In the genomic region with DNA sequence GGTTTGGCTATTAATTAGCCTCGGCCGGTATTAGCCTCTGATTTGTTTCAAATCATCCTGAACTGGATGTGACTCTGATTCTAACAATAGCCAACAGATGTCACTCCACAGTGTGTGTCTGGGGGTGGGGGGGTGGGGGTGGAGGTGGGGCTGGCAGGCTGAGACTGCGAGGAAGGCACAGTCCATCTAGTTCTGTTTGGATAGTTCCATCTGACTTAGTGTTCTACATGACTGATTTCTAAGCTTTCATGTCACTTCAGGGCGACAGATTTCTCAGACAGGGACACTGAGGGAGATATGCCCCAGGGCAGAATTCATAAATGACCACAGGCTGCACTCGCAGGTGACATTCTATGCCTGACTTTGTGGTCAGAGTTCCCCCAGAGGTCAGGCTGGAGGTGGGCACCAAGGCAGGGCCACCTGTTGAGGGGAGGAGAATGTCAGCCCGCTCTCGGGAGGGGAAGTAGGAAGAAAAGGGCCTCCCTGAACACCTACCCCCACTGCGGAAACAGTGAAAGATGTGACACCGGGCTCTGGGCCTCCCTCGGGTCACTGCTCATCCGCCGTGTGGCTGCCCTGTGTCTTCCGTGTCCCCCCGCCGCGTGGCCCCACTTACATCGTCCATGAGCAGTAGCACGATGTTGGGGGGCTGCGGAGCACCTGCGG, we compare ENCODE assay signal across 7 mouse cellular contexts. TPM values are rescaled to one million over a fixed set of nuclear protein-coding genes. Genes with fewer than 3 reads are reported as not detected.
DNase-seq lines count a peak whose midpoint lies in the region; ATAC-seq and TF ChIP-seq lines count a peak whose summit lies in the region.

No protein-coding gene starts in this region.

- H3K4me2 ChIP-seq in embryonic facial prominence, embryonic 14.5 days (ENCODE audit: low read depth, low read length) = peak overlapping the region; percentile 91
- peak overlapping the region; percentile 92 for H3K4me2 ChIP-seq in intestine, postnatal 0 days (replicated peaks; ENCODE audit: low read depth)

- H3K9me3 ChIP-seq in embryonic facial prominence, embryonic 14.5 days (ENCODE audit: control insufficient read depth, low read length) = no peaks in the 10 kb centered on the region
- no peaks in the 10 kb centered on the region for H3K9me3 ChIP-seq in intestine, postnatal 0 days (ENCODE audit: control insufficient read depth)

- no peaks in the 10 kb centered on the region for H3K27me3 ChIP-seq in embryonic facial prominence, embryonic 14.5 days (replicated peaks; ENCODE audit: control insufficient read depth, insufficient read depth, low read length)
- H3K27me3 ChIP-seq in intestine, postnatal 0 days (replicated peaks; ENCODE audit: control insufficient read depth, insufficient read depth, low read length) = no peaks in the 10 kb centered on the region

- WGBS in embryonic facial prominence, embryonic 14.5 days = 2% methylated on average over 19 of the region's 20 CpGs
- WGBS in intestine, postnatal 0 days = 4% methylated on average over 20 of the region's 20 CpGs

- peak; percentile 6; the same call in 1 of the 2 replicates for ATAC-seq in embryonic facial prominence, embryonic 14.5 days (ENCODE audit: low read depth)
- ATAC-seq in intestine, postnatal 0 days = peak; percentile 47; the same call in 1 of the 2 replicates
- ATAC-seq in monocyte, adult 5-6 weeks (replicated peaks; ENCODE audit: insufficient number of reproducible peaks, low FRiP score, low TSS enrichment, poor library complexity, severe bottlenecking) = peak; percentile 5; the same call in 1 of the 2 replicates

- peak overlapping the region; percentile 74 for H3K9ac ChIP-seq in embryonic facial prominence, embryonic 14.5 days (ENCODE audit: low read depth, low read length)
- peak overlapping the region; percentile 76 for H3K9ac ChIP-seq in intestine, postnatal 0 days (ENCODE audit: low read depth, low read length)

- peak overlapping the region; percentile 63; the same call in 1 of the 2 replicates for H3K27ac ChIP-seq in embryonic facial prominence, embryonic 14.5 days (replicated peaks; ENCODE audit: low read depth, low read length)
- peak overlapping the region; percentile 77 for H3K27ac ChIP-seq in intestine, postnatal 0 days (ENCODE audit: low read depth, low read length)

- H3K4me3 ChIP-seq in embryonic facial prominence, embryonic 14.5 days (ENCODE audit: low read depth, low read length) = peak overlapping the region; percentile 79
- H3K4me3 ChIP-seq in intestine, postnatal 0 days (ENCODE audit: low read depth, low read length) = peak overlapping the region; percentile 70

- DNase-seq in retina, postnatal 1 day = peak; percentile 69
- DNase-seq in retina, embryonic 14.5 days (ENCODE audit: low spot score) = no peak
- peak; percentile 12 for DNase-seq in embryonic facial prominence, embryonic 14.5 days (ENCODE audit: low spot score)
- DNase-seq in cerebellum, adult 11 months = no peak
- DNase-seq in cerebellum, postnatal 14 days = no peak

- H3K36me3 ChIP-seq in embryonic facial prominence, embryonic 14.5 days (ENCODE audit: control insufficient read depth, insufficient read depth, low read length) = no peaks in the 10 kb centered on the region
- peaks cover 23% of the 10 kb centered on the region; the same call in 1 of the 2 replicates for H3K36me3 ChIP-seq in intestine, postnatal 0 days (ENCODE audit: control insufficient read depth, insufficient read depth)

- peaks cover 11% of the 10 kb centered on the region for H3K4me1 ChIP-seq in embryonic facial prominence, embryonic 14.5 days (ENCODE audit: control insufficient read depth, insufficient read depth, low read length)
- H3K4me1 ChIP-seq in intestine, postnatal 0 days (replicated peaks; ENCODE audit: control insufficient read depth, insufficient read depth, low read length) = peaks cover 7% of the 10 kb centered on the region; the same call in 1 of the 2 replicates

- TF ChIP-seq CTCF in intestine, postnatal 0 days (IDR thresholded peaks at IDR 0.05; ENCODE audit: low read depth) = no peak

RNA-seq across cellular contexts. Expression of gene Galns, which starts 0.5 kb away (rescaled TPM):
- 13.1 TPM in 2 replicates for polyA plus RNA-seq in embryonic facial prominence, embryonic 14.5 days (2014; fragmentation: Nextera tagmentation; extraction: Ambion mirVana)
- polyA plus RNA-seq in intestine, postnatal 0 days (2015; fragmentation: Nextera tagmentation; extraction: Ambion mirVana) = 58.1 and 59.0 TPM in 2 replicates
- total RNA-seq in monocyte, adult 5-6 weeks (2017) = 9.9 to 15.0 TPM (median 12.4 TPM) in 3 replicates

RNA-seq across cellular contexts. Expression of gene Trappc2l, which starts 0.7 kb away (rescaled TPM):
- polyA plus RNA-seq in embryonic facial prominence, embryonic 14.5 days (2014; fragmentation: Nextera tagmentation; extraction: Ambion mirVana) = 66.7 and 74.5 TPM in 2 replicates
- polyA plus RNA-seq in intestine, postnatal 0 days (2015; fragmentation: Nextera tagmentation; extraction: Ambion mirVana) = 136 and 144 TPM in 2 replicates
- total RNA-seq in monocyte, adult 5-6 weeks (2017) = 19.5 to 35.7 TPM (median 20.3 TPM) in 3 replicates

RNA-seq across cellular contexts. Expression of gene Pabpn1l, which starts 11.8 kb away (rescaled TPM):
- polyA plus RNA-seq in embryonic facial prominence, embryonic 14.5 days (2014; fragmentation: Nextera tagmentation; extraction: Ambion mirVana) = 0.35 TPM in 1 of 2 replicates, not detected in the other
- polyA plus RNA-seq in intestine, postnatal 0 days (2015; fragmentation: Nextera tagmentation; extraction: Ambion mirVana) = 0.13 TPM in 1 of 2 replicates, not detected in the other
- not detected in 3 replicates for total RNA-seq in monocyte, adult 5-6 weeks (2017)

RNA-seq across cellular contexts. Expression of gene Aprt, which starts 34.0 kb away (rescaled TPM):
- 291 and 314 TPM in 2 replicates for polyA plus RNA-seq in embryonic facial prominence, embryonic 14.5 days (2014; fragmentation: Nextera tagmentation; extraction: Ambion mirVana)
- polyA plus RNA-seq in intestine, postnatal 0 days (2015; fragmentation: Nextera tagmentation; extraction: Ambion mirVana) = 676 and 681 TPM in 2 replicates
- 30.5 to 53.3 TPM (median 49.7 TPM) in 3 replicates for total RNA-seq in monocyte, adult 5-6 weeks (2017)

RNA-seq across cellular contexts. Expression of gene Cdt1, which starts 42.9 kb away (rescaled TPM):
- 32.9 and 33.7 TPM in 2 replicates for polyA plus RNA-seq in embryonic facial prominence, embryonic 14.5 days (2014; fragmentation: Nextera tagmentation; extraction: Ambion mirVana)
- 13.3 and 14.0 TPM in 2 replicates for polyA plus RNA-seq in intestine, postnatal 0 days (2015; fragmentation: Nextera tagmentation; extraction: Ambion mirVana)
- total RNA-seq in monocyte, adult 5-6 weeks (2017) = 11.1 to 24.4 TPM (median 12.4 TPM) in 3 replicates

Comparison
In these comparisons a context has a peak if more than half of its experiments do, and no peak if none do; other contexts are left out.
1. DNase-seq: peak in retina, postnatal 1 day (single experiment) and embryonic facial prominence, embryonic 14.5 days (single experiment); none in retina, embryonic 14.5 days (single experiment), cerebellum, adult 11 months (single experiment) and cerebellum, postnatal 14 days (0 of 2).
2. Peak in every context shown above with its lines, with median percentiles within 50 percentile points of each other: ATAC-seq.